Mouse (Mus musculus) embryonic fibroblast, embryonic 13.5 days (primary cell): Measurements from ENCODE around the gene Fermt1. TPM values are rescaled to one million over a fixed set of nuclear protein-coding genes. Genes with fewer than 3 reads are reported as not detected.

Experiments used
- H3K27ac ChIP-seq: 2 replicates; pipeline ENCODE4 v1.5.1; 2012; ENCODE audit warnings: low read length, control low read depth, inconsistent platforms; ENCODE audit not compliant: insufficient read depth
- H3K4me1 ChIP-seq: 2 replicates; pipeline ENCODE4 v1.6.1; 2011; ENCODE audit warnings: low read length; ENCODE audit not compliant: control insufficient read depth, insufficient read depth
- H3K4me3 ChIP-seq: 2 replicates; pipeline ENCODE4 v1.5.1; 2011; ENCODE audit warnings: mild to moderate bottlenecking, control low read depth, low read length; ENCODE audit not compliant: insufficient read depth
- CTCF ChIP-seq: IDR thresholded peaks from 2 replicates; pipeline ENCODE4 v1.5.1; 2011; ENCODE audit warnings: mild to moderate bottlenecking, control low read depth, low read length, moderate library complexity, borderline replicate concordance; ENCODE audit not compliant: insufficient read depth
- POLR2A ChIP-seq: IDR thresholded peaks from 2 replicates; pipeline ENCODE4 v1.6.1; 2011; ENCODE audit warnings: low read depth, mild to moderate bottlenecking, control low read depth, low read length, moderate library complexity
- polyA plus RNA-seq: library from polyadenylated mRNA; stranded (reverse); fragments of >200 nt; gene quantifications from 2 replicates; pipeline ENCODE4 v1.2.4, GENCODE M21; 2011; ENCODE audit warnings: low read depth; ENCODE audit not compliant: missing spikeins, insufficient read length

The Fermt1 gene
- not detected in 2 replicates for polyA plus RNA-seq

DNA sequence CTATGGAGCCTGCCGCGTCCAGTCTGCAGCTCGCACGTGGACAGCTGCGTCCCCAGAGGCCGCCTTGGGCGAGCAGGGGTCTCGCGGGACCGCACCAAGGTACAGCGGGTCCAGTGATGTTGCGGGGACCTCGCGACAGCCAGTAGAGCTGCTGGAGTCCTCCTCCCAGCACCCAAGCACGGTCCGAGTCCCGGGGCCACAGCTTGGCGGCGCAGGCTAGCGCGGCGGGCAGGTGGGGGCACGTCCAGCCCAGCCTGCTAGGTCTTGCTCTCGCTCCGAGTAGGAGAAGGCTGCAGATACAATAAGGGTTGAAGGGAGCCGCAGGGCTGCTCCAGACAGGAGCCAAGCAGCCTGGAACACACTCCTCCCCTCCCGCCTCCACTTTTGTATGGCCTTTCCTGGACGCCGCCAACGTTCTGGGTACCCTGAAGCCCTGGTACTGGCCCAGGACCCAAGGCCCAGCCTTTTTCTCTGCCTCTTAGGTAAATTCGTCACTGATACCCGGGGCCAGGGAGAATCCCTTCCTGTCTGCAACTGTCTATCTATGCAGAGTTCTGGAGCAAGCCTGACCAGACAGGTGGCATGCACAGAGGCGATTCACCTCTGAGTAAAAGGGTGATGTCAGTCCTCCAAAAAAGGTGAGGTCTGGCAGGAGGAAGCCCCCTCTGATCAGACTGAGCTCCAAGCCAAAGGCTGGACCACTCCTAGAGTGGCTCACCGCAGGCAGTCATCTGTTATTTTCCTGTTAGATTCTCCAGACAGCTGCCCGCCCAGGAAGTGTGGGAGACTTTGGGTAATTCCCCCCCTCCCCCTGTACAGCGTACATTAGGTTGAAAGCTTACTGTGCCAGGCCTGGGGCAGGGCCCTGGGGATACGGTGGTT is at the start of gene Fermt1:
Gene Fermt1 (minus strand): TSS at position 581 of the 882 bp plus-strand sequence.
- no peak within 1 kb of the TSS for H3K27ac ChIP-seq
- TF ChIP-seq CTCF (no peak), POLR2A (no peak)
- H3K4me3 ChIP-seq, result no peak within 1 kb of the TSS

DNA sequence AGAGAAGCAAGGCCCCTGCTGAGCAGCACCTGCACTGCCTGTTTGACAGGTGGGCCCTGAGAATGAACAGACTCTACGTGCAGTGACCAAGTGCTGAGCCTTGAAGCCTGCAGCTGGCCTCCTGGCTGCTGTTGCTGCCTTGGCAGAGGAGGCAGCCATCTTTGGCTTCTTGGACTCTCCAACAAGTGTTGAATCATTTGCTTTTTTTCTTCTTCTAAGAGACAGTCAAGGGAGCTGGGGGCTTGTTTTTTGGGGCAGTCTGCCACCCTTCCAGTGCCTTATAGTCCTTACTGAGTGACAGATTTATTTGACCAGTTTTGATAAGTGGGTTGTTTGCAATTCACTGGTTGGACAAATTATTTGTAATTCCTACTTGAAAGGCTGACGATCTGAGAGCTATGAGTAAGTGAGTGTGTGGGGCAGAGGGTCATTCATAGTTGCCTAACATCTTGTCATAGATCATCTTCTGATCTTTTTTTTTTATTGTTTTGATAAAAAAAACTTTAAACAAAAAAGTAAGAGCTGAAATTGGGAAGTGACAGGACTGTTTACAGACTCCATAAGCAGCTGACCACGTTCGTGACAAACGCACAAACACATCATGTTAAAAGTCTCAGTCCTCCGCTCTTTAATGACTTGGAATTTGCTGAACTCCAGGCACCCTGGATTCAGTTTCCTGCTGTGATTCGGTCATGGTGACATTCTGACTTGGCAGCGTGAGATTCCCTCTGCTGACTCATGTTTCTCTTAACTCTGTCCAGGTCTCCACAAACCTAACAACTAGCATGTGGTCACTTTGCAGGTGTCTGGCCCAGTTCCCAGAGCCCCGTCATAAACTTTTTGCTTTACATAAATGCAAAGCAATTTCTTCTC is 47.2 kb upstream of the Fermt1 start:
- H3K4me3 ChIP-seq, result no peak overlapping the region
- TF ChIP-seq POLR2A (no peak), CTCF (no peak)
- no peak overlapping the region for H3K27ac ChIP-seq
- H3K4me1 ChIP-seq, result peaks cover 2% of the 10 kb centered on the region; the same call in 1 of the 2 replicates

More for the DNA sequence above, at the start of gene Fermt1:
- H3K4me1 ChIP-seq, result no peaks in the 10 kb centered on the region

DNA sequence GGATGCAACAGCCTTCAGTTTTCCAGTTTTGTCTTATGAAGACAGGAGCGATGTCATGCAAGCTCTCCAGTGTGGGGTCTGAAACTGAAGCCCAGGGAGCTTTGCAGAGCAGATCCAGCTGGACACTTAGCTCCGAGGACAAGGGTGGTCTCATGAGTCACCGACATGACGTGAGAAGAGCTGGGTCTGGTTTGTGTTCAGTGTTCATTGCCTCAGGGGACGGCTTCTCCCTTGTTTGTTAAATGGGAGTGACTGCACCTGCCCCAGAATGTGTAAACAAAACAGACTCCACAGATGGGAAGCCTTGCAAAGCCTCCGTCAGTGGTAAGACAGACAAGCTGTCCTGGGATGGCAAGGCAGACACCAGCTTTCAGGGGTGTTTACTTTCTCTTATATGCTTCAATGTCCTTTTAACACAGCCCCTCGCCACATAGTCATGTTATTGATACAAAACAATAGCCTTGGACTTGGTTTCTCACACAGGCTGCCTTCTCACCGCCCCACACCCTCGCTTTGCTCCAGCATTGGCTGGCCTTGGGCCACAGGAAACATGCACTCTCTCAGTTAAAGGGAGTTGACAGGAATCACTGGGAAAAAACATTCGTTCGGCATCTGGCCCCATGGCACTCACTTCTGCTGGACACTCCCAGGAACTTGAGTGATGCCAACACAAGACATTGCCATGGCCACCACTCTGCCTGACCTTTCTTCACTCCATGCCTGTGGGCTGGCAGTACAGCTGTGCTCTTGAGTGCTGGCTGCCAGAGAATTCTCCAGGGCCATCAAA is 44.3 kb upstream of the Fermt1 start:
- Histone ChIP-seq H3K4me3 (no peak overlapping the region), H3K27ac (no peak overlapping the region), H3K4me1 (peaks cover 2% of the 10 kb centered on the region; the same call in 1 of the 2 replicates)
- TF ChIP-seq POLR2A (no peak), CTCF (no peak)

DNA sequence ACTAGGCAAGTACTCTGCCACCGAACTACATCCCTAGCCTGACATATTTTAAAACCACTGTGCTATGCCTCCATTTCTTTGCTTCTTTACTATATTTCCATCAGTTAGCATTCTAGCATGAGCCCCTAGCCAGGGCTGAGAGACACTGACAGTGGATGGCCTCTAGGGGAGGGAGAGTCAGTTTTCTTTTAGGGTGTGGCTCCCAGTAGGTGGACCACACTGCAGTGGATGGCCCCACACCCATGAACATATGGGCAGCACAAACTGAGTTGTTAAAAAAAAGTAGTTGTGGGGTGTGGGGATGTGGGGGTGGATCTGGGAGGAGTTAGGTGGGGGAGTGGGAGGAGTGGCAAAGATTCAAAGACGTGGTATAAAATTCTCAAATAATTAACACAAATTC is 27.6 kb upstream of the Fermt1 start:
- TF ChIP-seq CTCF (no peak), POLR2A (no peak)
- Histone ChIP-seq H3K4me1 (no peaks in the 10 kb centered on the region), H3K4me3 (no peak overlapping the region), H3K27ac (no peak overlapping the region)

DNA sequence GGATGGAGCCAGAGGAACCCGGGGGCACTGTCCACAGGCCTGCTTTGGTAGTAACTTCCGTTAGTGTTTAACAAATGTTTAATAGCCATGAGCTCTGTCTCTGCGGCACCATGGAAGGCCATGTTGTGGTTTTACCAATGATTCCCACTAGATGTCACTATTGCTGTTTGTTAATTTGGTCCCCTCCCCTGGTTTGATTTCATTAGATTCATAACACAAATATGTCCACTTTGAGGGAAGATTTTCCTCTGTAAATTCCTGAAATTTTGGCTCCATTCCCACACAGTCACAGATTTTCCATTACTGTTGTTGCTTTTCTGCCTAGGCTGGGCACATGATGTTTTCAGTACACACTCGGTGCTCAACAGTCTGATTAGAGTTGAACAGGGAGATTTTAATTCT is 25.1 kb upstream of the Fermt1 start:
- TF ChIP-seq POLR2A, result no peak
- TF ChIP-seq CTCF, result no peak
- Histone ChIP-seq H3K4me3 (no peak overlapping the region), H3K27ac (no peak overlapping the region), H3K4me1 (no peaks in the 10 kb centered on the region)

DNA sequence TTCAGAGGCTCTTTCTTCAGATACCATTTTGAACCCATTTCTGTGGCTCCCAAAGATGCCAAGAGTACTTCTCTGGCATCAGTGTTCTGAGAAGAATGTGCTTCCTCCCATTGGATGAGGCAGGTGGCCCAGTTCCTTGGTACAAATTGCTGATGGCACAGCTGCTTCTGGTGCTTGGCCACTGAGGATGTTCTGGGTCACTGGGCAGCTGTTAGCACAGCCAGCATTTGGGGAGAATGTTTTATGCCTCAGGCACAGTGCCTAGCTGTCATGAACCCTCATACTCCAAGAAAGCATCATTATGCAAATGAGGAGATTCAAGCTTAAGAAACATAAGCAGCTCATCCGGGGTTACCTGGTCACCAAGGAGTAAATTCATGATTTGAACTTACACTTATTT is 12.1 kb upstream of the Fermt1 start:
- no peak overlapping the region for H3K4me3 ChIP-seq
- no peak overlapping the region for H3K27ac ChIP-seq
- H3K4me1 ChIP-seq, result no peaks in the 10 kb centered on the region
- TF ChIP-seq POLR2A (no peak), CTCF (no peak)

DNA sequence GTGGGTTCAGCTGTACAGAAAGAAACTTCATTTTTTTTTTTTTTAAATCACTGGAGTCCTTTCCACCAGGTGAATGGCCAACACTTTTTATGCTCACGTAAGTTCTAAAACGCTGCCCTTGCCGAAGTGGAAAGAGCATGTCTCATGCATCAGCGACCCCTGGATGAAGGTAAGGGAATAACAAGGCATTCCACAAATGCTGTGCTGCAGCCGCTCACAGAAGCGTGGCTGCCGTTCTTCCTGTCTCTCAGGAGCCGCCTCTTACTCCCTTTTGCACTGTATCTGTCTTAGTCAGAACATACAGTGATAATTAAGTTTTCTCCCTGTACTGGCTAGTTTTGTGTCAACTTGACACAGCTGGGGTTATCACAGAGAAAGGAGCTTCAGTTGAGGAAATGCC is 6.5 kb upstream of the Fermt1 start:
- TF ChIP-seq CTCF, result no peak
- TF ChIP-seq POLR2A, result no peak

DNA sequence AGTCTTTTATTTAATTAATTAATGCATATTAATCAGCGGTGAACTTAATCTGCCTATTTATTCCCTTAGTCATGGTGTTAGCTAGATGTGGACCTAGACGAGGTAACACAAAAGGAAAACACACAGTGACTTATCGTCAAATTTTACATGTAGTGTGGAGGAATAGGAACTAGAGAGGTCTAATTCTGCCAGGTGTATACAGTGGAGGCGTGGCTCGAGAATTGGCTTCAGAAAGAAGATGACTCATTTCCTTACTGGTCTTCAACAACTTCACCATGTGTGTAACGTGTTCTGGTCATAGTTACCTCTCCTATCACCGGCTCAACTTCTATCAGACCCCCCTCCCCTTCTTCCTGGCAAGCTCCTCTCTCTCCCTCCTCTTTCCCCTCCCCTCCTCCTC is 2.5 kb upstream of the Fermt1 start:
- H3K27ac ChIP-seq, result no peak overlapping the region
- no peak overlapping the region for H3K4me3 ChIP-seq
- TF ChIP-seq POLR2A (no peak), CTCF (no peak)
- H3K4me1 ChIP-seq, result 0 out of 2 replicates have a peak, but pooled peaks cover 3% of the 10 kb centered on the region

More for the DNA sequence above, 6.5 kb upstream of the Fermt1 start:
- Histone ChIP-seq H3K4me1 (0 out of 2 replicates have a peak, but pooled peaks cover 3% of the 10 kb centered on the region), H3K4me3 (no peak overlapping the region), H3K27ac (no peak overlapping the region)

DNA sequence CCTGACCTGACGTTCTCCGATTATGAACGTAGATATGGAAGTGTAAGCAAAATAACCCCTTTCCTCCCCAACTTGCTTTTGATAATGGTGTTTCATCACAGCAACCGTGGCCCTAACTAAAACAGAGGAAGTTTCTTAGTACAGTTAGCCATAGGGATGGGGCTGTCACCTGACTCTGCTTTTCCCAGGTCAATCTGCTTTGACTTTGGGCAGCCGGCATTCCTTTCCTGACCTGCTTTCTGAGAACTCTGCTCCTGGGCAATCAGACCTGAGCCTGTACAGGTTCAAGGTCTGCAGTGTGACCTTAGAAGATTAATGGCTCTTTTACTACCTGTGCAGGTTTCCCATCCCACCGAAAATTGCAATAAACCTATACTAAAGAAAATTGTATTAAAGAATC is 1.3 kb upstream of the Fermt1 start:
- Histone ChIP-seq H3K27ac (no peak overlapping the region), H3K4me1 (0 out of 2 replicates have a peak, but pooled peaks cover 3% of the 10 kb centered on the region), H3K4me3 (no peak overlapping the region)
- TF ChIP-seq CTCF (no peak), POLR2A (no peak)
